Mouse (Mus musculus) intestine, embryonic 14.5 days (tissue): ENCODE measurements around the gene Rilp. TPM values are rescaled to one million over a fixed set of nuclear protein-coding genes. Genes with fewer than 3 reads are reported as not detected.

Experiments
- ATAC-seq: fragments of 200-750 bp; cut with Nextera tagmentation; replicated peaks from 2 replicates; pipeline ENCODE4 v1.8.0; 2017; ENCODE audit warnings: low read depth, moderate number of reproducible peaks, moderate TSS enrichment, moderate library complexity; ENCODE audit not compliant: low FRiP score, low TSS enrichment
- DNase-seq: peaks from one replicate; pipeline ENCODE4 v3.0.0-alpha.2; 2018; ENCODE audit warnings: low spot score
- H3K27ac ChIP-seq: fragments of 300-500 bp; sonication (generic); 2 replicates; pipeline ENCODE4 v1.5.1; 2014; ENCODE audit warnings: low read depth, mild to moderate bottlenecking, control low read depth
- H3K27me3 ChIP-seq: fragments of 300-500 bp; sonication (generic); replicated peaks from 2 replicates; pipeline ENCODE4 v1.6.1; 2014; ENCODE audit warnings: low read length, control low read depth; ENCODE audit not compliant: control insufficient read depth, insufficient read depth
- H3K36me3 ChIP-seq: fragments of 300-500 bp; sonication (generic); 2 replicates; pipeline ENCODE4 v1.6.1; 2014; ENCODE audit warnings: low read length, control low read depth; ENCODE audit not compliant: control insufficient read depth, insufficient read depth
- H3K4me1 ChIP-seq: fragments of 300-500 bp; sonication (generic); replicated peaks from 2 replicates; pipeline ENCODE4 v1.6.1; 2014; ENCODE audit warnings: low read length, control low read depth, mixed read lengths; ENCODE audit not compliant: control insufficient read depth, insufficient read depth
- H3K4me2 ChIP-seq: fragments of 300-500 bp; sonication (generic); 2 replicates; pipeline ENCODE4 v1.6.1; 2014; ENCODE audit warnings: low read length
- H3K4me3 ChIP-seq: fragments of 300-500 bp; sonication (generic); 2 replicates; pipeline ENCODE4 v1.5.1; 2014; ENCODE audit warnings: low read depth, low read length, control low read depth, mixed read lengths
- H3K9ac ChIP-seq: fragments of 300-500 bp; sonication (generic); 2 replicates; pipeline ENCODE4 v1.6.1; 2014; ENCODE audit warnings: mild to moderate bottlenecking, low read length
- H3K9me3 ChIP-seq: fragments of 300-500 bp; sonication (generic); 2 replicates; pipeline ENCODE4 v1.6.1; 2016; ENCODE audit warnings: low read length, control low read depth; ENCODE audit not compliant: control insufficient read depth
- WGBS: fragments of 180-500 bp; shearing (Covaris S2); extraction: QIAGEN DNeasy Blood & Tissue Kit; methylation state at CpG from one replicate; pipeline ENCODE4 v1.1.7; 2014; 5-methylcytosine and 5-hydroxymethylcytosine counted together
- polyA plus RNA-seq: library from polyadenylated mRNA; unstranded; fragments of >200 nt; fragmentation: Nextera tagmentation; extraction: Ambion mirVana; gene quantifications from 2 replicates; pipeline ENCODE4 v1.2.1, GENCODE M21; 2014

The Rilp gene
- polyA plus RNA-seq, 1 experiment from 2014 or later: 0.43 TPM

GRCm38 (mm10) chr11:75473376-75473775, 36.5 kb upstream of the Rilp start:
- Histone ChIP-seq H3K4me1 (0 out of 2 replicates have a peak, but pooled peaks cover 3% of the 10 kb centered on the region), H3K4me2 (no peak overlapping the region), H3K4me3 (no peak overlapping the region), H3K9ac (no peak overlapping the region), H3K9me3 (no peaks in the 10 kb centered on the region), H3K36me3 (no peaks in the 10 kb centered on the region), H3K27ac (no peak overlapping the region), H3K27me3 (no peaks in the 10 kb centered on the region)
- ATAC-seq: no peak
- WGBS: 69% methylated on average over 7 of the region's 7 CpGs
- no peak for DNase-seq

- H3K27ac ChIP-seq: no peak overlapping the region
- H3K4me3 ChIP-seq: peak overlapping the region; percentile 100
- peaks cover 32% of the 10 kb centered on the region for H3K36me3 ChIP-seq
- no peak overlapping the region for H3K9ac ChIP-seq
- H3K4me2 ChIP-seq: peak overlapping the region; percentile 52
- H3K4me1 ChIP-seq: peaks cover 11% of the 10 kb centered on the region
- 13% methylated on average over 3 of the region's 3 CpGs for WGBS
- peak; percentile 38 for ATAC-seq
- H3K9me3 ChIP-seq: no peaks in the 10 kb centered on the region
- H3K27me3 ChIP-seq: no peaks in the 10 kb centered on the region
- DNase-seq: no peak
Observed at GRCm38 (mm10) chr11:75486192-75486591, 23.7 kb upstream of the Rilp start.

GRCm38 (mm10) chr11:75486601-75487285, 23.2 kb upstream of the Rilp start, which contains the start of gene Prpf8:
TSS of gene Prpf8 (plus strand) at chr11:75486816.
- WGBS: under 1% methylated on average over 52 of the region's 52 CpGs
- Histone ChIP-seq H3K27ac (peak within 1 kb of the TSS; percentile 76), H3K9me3 (no peaks in the 10 kb centered on the region), H3K9ac (peak within 1 kb of the TSS; percentile 99), H3K4me2 (peak within 1 kb of the TSS; percentile 94), H3K4me1 (peaks cover 11% of the 10 kb centered on the region), H3K4me3 (peak within 1 kb of the TSS; percentile 100), H3K27me3 (no peaks in the 10 kb centered on the region), H3K36me3 (peaks cover 37% of the 10 kb centered on the region)
- ATAC-seq: peak; percentile 98
- DNase-seq: peak; percentile 96

GRCm38 (mm10) chr11:75487496-75487895, 22.4 kb upstream of the Rilp start:
- peak overlapping the region; percentile 94 for H3K4me2 ChIP-seq
- peak overlapping the region; percentile 99 for H3K9ac ChIP-seq
- 46% methylated on average over 6 of the region's 6 CpGs for WGBS
- H3K27me3 ChIP-seq: no peaks in the 10 kb centered on the region
- H3K36me3 ChIP-seq: peaks cover 45% of the 10 kb centered on the region
- H3K4me1 ChIP-seq: peaks cover 11% of the 10 kb centered on the region
- ATAC-seq (no peak), DNase-seq (no peak)
- H3K9me3 ChIP-seq: no peaks in the 10 kb centered on the region
- peak overlapping the region; percentile 100 for H3K4me3 ChIP-seq
- no peak overlapping the region for H3K27ac ChIP-seq

GRCm38 (mm10) chr11:75494296-75495049, 15.4 kb upstream of the Rilp start:
- DNase-seq (no peak), ATAC-seq (no peak)
- Histone ChIP-seq H3K27me3 (no peaks in the 10 kb centered on the region), H3K4me2 (no peak overlapping the region), H3K9ac (no peak overlapping the region), H3K9me3 (no peaks in the 10 kb centered on the region), H3K36me3 (peaks cover 100% of the 10 kb centered on the region), H3K4me3 (no peak overlapping the region), H3K27ac (no peak overlapping the region), H3K4me1 (no peaks in the 10 kb centered on the region)
- WGBS: 90% methylated on average over 10 of the region's 10 CpGs

- no peak overlapping the region for H3K9ac ChIP-seq
- H3K4me3 ChIP-seq: no peak overlapping the region
- H3K27me3 ChIP-seq: no peaks in the 10 kb centered on the region
- H3K36me3 ChIP-seq: peaks cover 100% of the 10 kb centered on the region
- H3K27ac ChIP-seq: no peak overlapping the region
- H3K9me3 ChIP-seq: no peaks in the 10 kb centered on the region
- H3K4me1 ChIP-seq: no peaks in the 10 kb centered on the region
- no peak for ATAC-seq
- 83% methylated on average over 1 of the region's 1 CpGs for WGBS
- no peak for DNase-seq
- H3K4me2 ChIP-seq: no peak overlapping the region
Observed at GRCm38 (mm10) chr11:75498126-75498525, 11.8 kb upstream of the Rilp start.

- H3K4me1 ChIP-seq: peaks cover 18% of the 10 kb centered on the region
- DNase-seq: no peak
Observed at GRCm38 (mm10) chr11:75508162-75508561, 1.7 kb upstream of the Rilp start.

GRCm38 (mm10) chr11:75508904-75509303, 990 bp upstream of the Rilp start:
- H3K9ac ChIP-seq: no peak overlapping the region
- no peak overlapping the region for H3K4me2 ChIP-seq
- no peak overlapping the region for H3K4me3 ChIP-seq
- no peak for DNase-seq
- 71% methylated on average over 8 of the region's 8 CpGs for WGBS
- H3K27me3 ChIP-seq: no peaks in the 10 kb centered on the region
- peaks cover 58% of the 10 kb centered on the region for H3K36me3 ChIP-seq
- H3K27ac ChIP-seq: no peak overlapping the region
- H3K4me1 ChIP-seq: peaks cover 18% of the 10 kb centered on the region
- ATAC-seq: no peak
- H3K9me3 ChIP-seq: no peaks in the 10 kb centered on the region

More at GRCm38 (mm10) chr11:75508162-75508561, 1.7 kb upstream of the Rilp start:
- peaks cover 65% of the 10 kb centered on the region for H3K36me3 ChIP-seq
- ATAC-seq: no peak
- H3K4me2 ChIP-seq: no peak overlapping the region
- H3K27me3 ChIP-seq: no peaks in the 10 kb centered on the region
- no peaks in the 10 kb centered on the region for H3K9me3 ChIP-seq
- no peak overlapping the region for H3K27ac ChIP-seq
- 94% methylated on average over 4 of the region's 4 CpGs for WGBS
- H3K4me3 ChIP-seq: no peak overlapping the region
- H3K9ac ChIP-seq: no peak overlapping the region
